Mouse (Mus musculus) cerebellum, adult 18-20 months (tissue): Measurements from ENCODE around the gene Gpr156.
A peak's percentile ranks its signal among the peaks of the same experiment; 100 is the strongest.
"Not testable (repeated sequence)": the region's sequence is repeated elsewhere in the genome, so short reads cannot be mapped to it uniquely, and the experiment has no call there.

Experiments used
- DNase-seq, 2 experiments: peaks; one replicate each; pipeline ENCODE4 v3.0.0; 2021

Gene Gpr156

GRCm38 (mm10) chr16:38004486-38005020, 88.3 kb downstream of the Gpr156 start:
- no peak for DNase-seq

- no peak for DNase-seq
Observed at GRCm38 (mm10) chr16:38005471-38005870, 89.2 kb downstream of the Gpr156 start.

GRCm38 (mm10) chr16:38008371-38008770, 92.1 kb downstream of the Gpr156 start:
- DNase-seq: no peak

- DNase-seq: peak; percentile 10 to 15
Observed at GRCm38 (mm10) chr16:38009041-38009825, 92.9 kb downstream of the Gpr156 start.

- DNase-seq: no peak
Observed at GRCm38 (mm10) chr16:38011486-38011885, 95.2 kb downstream of the Gpr156 start.

GRCm38 (mm10) chr16:38012382-38012781, 96.1 kb downstream of the Gpr156 start:
- DNase-seq: no peak

- DNase-seq: no peak
Observed at GRCm38 (mm10) chr16:38012891-38013290, 96.6 kb downstream of the Gpr156 start.

GRCm38 (mm10) chr16:38014951-38015350, 98.7 kb downstream of the Gpr156 start:
- DNase-seq: peak; percentile 26 to 34

- no peak for DNase-seq
Observed at GRCm38 (mm10) chr16:38016928-38017524, 100.7 kb downstream of the Gpr156 start.

- no peak for DNase-seq
Observed at GRCm38 (mm10) chr16:38017958-38018376, 101.7 kb downstream of the Gpr156 start.

- DNase-seq: no peak
Observed at GRCm38 (mm10) chr16:38032644-38033043, 116.3 kb downstream of the Gpr156 start.

- DNase-seq: no peak
Observed at GRCm38 (mm10) chr16:38033071-38033470, 116.8 kb downstream of the Gpr156 start.

GRCm38 (mm10) chr16:38038101-38038500, 121.8 kb downstream of the Gpr156 start:
- not testable (repeated sequence) for DNase-seq

GRCm38 (mm10) chr16:38042160-38042559, 125.9 kb downstream of the Gpr156 start:
- no peak for DNase-seq

GRCm38 (mm10) chr16:38044551-38044950, 128.3 kb downstream of the Gpr156 start:
- DNase-seq: peak; percentile 61 to 63

- peak in 1 of 2 experiments; percentile 8 for DNase-seq
Observed at GRCm38 (mm10) chr16:38047781-38048558, 131.7 kb downstream of the Gpr156 start.
